Mouse (Mus musculus) lung, postnatal 4 days (tissue): ENCODE measurements around the gene Nefh.

Source experiments
- DNase-seq, 2 experiments: peaks; one replicate each; pipeline ENCODE4 v3.0.0; 2021

Nefh gene

DNA sequence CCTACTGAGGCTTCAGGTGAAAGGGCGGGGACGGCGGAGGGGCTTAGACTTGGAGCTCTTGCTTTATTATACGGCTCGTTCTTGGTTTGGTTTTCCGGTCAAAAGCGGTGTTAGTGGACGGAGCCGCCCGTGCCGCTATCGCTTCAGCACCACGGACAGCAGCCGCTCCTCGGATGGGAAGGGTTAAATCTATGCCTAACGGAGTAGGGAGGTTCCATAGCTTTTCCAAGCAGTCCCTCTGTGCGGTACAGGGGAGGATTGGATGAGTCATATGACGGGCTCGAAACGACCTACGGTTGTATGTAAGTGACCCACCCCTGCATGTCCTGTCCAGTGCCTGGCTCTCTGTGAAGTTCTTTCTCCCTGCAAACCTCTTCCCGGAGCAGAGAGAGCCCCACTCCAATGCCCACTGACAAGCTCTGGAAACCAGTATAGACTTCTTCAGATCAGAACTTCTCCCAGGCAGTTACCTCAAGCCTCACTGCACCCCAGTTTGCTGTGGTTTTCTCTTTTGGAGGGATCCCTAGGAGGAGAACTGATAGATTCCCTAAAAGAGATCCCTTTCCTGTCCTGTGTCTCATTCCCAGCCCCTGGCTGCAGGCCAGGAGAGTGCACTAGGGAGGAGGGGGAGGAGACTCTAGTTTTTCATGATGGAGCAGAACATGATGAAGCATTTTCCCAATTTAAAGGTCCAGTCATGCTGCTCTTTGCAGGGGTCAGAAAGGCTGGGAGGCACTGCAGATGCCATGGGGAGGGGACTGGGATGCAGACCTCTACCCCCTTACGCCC, 1.6 kb upstream of the Nefh start:
- DNase-seq: peak; percentile 52 to 65

DNA sequence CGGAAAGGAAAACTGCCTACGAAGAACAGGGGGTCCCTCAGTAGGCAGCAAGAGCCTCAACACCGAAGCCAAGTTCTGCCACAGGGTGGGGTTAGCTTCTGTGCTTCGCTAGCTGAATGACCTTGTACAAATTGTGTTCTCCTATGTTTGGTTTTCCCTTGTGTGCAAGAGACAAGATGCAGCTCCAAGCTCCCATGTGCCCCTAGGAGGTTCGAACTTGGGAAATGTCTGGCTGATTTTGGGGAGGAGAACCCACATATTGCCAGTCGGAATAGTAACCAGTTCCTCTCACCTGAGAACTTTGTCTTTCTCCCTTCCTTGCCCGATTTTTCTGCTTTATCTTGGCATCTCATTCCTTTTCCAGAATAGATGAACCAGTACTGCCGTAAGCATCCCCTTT, 928 bp upstream of the Nefh start:
- no peak for DNase-seq

DNA sequence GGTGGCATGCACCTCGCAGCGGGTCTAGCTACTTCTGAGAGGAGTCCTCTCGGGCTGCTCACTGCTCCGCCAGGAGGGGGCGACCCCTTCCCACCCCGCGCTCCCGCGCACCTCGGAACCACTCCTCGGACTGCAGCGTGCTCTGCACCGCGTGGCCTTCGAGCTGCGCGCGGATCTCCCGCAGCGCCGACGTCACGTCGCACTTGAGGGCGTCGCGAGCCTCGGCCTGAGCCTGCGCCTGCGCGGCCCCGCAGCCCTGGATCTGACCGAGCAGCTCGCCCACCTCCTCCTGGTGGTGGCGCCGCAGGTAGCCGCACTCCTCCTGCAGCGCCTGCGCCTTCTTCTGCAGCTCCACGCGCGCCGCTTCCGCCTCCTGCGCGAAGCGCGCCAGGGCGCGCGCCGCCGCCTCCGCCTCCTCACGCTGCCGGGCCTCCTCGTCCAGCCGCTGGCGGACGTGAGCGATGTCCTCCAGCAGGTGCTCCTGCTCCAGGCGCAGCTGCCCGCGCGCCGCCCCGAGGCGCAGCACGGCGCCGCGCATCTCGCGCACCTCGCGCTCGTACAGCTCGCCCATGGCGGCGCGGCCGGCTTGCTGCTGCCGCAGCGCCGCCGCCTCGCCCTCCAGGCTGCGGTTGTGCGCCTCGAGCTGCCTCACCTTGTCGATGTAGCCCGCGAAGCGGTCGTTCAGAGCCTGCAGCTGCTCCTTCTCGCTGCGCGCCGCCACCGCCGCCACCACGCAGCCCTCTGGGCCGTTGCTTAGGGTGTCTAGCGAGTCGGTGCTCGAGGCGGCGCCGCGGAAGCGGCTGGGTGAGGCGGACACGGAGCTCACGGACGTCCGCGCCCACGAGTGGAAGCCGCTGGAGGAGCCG, 684 bp downstream of the Nefh start:
- peak; percentile 49 to 69 for DNase-seq

DNA sequence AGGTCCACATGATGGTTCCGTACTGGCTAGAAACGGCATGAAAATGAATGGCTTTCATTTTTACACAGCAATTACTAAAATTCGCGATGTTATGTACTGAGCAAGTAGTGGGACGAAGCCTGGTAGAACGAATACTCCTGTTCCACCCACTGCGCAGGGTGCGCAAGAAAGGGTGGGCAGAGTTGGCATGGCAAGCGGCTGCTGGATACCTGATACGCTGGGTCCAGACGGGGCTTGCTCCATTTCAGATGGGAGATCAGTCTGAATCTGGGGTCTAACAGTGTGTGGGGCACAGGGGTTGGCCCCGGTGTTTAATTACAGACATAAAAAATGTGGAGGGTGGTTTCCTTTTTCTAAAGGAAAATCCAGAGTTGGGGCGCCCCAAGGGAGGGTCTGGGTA, 1.3 kb downstream of the Nefh start:
- no peak for DNase-seq

DNA sequence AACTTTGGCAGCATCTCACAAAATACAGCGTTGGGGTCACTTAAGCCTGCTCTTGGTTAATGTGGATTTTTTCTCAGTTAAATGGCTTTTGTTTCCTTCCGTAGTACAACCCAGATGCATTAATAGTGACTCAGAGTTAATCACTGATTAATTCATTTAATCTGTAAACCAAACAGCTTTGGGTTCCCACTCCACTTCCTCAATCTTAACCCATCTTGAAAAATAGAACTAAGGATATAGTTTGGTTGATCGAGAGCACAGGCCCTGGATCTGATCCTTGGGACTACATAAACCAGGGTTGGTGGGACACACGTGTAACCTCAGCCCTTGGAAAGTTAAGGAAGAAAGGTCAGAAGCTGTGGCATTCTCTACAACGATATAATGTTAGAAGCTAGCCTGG, 11.6 kb downstream of the Nefh start:
- no peak for DNase-seq

DNA sequence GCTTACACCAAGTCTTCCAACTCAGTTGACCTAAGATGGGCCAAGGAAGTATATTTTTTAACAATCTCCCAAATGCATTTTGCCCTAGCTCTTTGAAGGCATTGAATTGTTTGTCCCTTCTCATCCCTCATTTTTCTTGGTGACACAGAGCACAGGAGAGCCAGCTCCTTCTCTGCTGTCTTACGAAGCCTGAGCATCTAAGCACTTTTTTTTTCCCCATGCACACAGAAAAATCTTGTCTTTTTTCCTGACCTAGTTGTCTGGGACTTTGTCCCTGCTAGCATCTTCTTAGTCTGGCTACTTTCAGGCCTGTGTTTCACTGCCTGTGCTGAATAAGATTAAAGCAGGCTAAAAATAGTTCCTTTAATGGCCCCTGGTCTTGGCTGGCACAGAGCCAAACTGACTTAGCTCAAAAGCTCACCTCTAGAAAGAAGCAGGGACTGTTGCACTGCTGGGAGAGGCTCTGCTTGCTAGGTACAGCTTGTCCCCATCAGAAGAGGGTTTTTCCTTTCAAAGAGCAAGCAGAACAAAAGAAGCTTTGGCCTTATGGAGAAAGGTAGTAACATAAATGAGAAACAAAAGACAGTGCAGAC, 16.8 kb downstream of the Nefh start:
- no peak for DNase-seq

DNA sequence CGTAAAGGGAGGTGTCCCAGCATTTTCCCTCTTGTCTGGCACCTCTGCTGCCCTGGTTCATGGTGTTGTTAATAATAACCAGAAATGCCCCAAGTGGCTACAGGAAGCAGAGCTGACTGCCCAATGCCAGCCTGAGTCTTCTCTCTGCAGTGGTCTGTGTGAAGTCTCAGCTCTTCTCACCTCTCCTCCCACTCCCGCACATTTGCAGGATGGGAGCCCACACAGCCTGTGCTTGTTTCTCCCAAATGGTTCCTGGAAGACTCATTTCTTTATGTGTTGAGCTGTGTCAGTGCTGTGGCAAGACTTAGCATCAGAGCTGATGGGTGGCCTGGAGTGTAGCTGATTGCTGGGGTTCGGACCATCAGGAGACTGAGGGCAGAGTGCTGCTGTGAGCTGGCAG, 20.6 kb downstream of the Nefh start:
- no peak for DNase-seq

DNA sequence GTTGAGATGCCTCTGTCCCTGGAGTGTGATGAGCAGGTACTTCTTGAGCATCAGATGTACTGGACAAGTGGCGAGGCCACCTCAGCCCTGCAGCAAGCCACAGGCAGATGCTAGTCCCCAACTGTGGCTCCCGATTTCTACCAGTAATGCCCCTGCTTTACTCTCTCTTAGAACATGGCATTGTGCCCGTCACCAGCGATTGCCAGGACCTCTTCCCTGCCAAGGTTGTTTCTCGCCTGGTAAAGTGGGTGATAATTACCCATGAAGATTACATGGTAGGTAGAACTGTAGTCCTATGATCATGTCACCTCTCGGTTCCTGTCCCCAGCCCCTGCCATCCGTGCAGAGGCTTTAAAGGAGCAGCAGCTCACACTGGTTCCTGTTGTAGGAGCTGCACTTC, 26.1 kb downstream of the Nefh start:
- DNase-seq: no peak

DNA sequence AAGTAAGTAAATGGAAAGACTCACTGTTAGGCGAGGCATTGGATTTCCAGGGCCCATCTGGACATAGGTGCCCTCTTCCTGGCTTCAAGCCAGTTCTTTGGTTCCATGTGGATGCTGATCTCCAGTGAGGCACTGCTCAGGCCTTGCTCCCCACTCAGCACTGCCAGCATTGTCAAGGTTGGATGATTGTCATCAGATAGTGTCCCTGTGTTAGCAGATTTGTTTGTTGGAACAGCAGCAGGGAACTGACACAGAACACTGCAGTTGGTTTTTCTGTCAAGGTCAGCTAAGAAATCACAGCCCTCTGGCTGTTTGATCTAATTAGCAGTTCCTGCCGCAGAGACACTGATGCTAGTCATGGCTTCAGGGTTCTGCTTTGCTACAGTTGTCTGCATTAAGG, 26.6 kb downstream of the Nefh start:
- no peak for DNase-seq

DNA sequence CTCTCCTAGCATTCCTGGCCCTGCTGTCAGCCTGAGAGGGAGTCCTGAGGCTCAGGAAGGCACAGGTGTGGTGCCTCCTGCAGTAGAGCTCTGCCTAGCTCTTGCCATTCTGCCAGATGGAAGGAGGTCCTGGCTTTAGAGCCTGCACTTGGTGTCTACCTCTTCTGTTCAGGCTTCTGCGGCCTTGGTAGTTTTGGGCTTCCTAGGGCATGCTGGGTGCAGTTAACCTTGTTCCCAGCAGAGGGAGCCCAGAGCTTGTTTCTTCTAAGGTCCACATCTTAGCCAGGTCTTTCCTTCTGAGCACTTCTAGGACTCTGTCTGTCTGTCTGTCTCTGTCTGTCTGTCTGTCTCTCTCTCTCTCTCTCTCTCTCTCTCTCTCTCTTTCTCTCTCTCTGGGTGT, 31.8 kb downstream of the Nefh start:
- DNase-seq: peak; percentile 29 to 62

DNA sequence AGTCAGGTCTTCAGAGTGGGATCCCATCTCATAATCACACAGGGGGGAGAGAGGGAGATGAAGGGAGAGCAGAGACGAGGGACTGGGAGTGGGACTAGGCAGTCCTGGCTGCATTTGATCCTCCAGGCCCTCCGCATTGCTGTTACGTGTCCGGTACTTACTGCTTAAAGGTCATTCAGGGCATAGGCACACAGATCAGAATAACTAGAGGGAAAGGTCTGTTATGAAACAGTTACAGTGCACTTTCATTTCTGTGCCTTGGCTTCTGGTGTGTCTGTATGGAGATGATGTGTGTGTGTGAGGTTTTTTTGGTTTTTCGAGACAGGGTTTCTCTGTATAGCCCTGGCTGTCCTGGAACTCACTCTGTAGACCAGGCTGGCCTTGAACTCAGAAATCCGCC, 41.6 kb downstream of the Nefh start:
- no peak for DNase-seq

DNA sequence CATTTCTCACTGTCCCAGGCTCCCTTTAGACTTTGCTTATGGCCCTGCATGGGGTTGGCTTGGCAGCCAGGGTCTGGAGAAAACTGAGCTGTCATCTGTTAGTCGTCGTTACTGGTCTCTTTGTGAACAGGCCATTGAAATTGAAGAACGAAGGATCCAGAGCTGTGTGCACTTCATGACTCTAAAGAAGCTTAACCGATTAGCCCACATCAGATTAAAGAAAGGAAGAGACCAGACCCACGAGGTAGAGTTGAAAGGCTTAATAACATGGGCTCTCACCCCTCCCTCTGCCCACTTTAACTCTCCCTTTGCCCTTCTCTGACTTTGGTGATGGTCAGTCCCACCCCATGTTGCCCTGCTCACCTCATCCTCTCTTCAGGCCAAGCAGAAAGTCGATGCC, 45.9 kb downstream of the Nefh start:
- no peak for DNase-seq

DNA sequence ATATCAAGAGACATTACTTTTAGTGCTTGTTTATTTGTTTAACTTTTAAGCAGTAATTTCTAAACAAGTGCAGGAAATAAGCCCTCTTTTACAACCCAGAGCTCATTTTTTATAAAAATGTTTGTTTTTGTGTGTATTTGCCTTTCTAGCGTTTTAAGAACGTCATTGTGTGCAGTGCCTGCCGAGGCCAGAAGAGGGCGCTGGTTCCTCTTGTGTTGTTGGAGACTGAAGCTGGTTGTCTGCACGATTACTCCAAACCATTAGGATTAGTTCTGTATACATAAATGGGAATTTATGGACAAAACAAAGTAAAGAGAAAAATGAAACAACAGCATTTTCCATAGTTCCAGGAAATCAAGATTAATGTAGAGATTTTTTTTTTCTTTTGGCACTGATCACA, 47.4 kb downstream of the Nefh start:
- no peak for DNase-seq

DNA sequence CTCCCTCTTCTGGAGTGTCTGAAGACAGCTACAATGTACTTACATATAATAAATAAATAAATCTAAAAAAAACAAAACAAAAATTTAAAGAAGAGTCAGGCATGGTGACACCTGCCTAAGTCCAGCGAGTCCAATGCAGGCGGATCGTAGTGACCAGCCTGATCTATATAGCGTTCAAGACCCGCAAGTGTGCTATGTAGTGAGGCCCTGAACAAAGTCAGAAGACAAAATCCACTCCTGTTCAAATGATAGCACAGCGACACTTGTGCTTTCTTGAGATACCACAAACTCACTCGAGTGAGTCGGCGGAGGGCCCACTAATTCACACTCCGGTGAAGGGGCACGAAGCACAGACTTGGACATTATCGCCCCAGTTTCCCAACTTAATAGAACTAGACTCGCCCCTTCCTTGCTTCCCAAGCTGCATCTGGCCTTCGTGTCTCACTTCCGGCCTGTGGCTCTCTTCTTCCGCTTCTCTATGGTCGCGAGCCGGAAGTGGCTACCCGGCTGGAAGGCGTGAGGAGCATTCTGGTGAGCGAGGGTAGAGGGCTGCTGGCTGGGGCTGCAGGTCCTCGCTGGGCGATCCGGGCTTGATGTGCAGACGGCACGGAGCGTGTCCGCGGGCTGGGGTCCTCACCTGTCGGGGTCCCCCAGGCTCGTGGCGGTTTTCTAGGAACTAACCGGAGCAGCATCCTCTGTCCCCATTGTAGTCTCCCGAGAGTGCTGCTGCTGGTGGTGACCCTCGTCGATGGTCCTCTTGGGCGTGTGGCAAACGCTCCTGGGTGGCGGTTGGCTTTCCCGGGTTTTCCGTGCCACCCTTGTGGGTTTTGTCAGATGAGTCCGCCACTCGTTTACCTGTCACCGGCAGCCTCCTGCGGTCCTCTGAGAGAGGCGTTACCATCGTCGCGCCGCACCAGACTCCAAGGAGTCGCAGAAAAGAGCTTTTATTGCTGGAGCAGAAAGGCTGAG, 52.7 kb downstream of the Nefh start, which contains the start of gene Thoc5:
Thoc5 (plus strand) TSS at position 473 of the 969 bp plus-strand sequence.
- peak; percentile 84 to 86 for DNase-seq
